Mouse (Mus musculus): ENCODE measurements around the gene Dgkz.

DNA sequence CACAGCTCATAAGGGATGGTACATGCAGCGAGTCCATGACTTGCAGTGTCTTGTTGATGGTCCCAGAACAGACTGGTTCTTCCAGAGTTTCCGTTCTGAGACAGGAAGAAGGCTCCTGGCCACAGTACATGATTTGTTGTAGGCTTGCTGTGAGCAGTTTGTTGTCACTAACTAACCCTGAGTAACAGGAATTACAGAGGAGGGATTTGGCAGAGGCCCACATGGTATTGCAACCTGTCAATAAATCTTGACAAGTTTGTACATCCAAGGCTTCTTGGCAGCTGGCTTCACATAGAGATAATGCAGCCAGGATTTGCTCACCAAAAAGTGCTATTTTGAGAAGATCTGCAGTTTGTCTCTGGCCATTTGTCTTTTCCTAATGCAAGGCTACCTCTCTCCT is 69.5 kb downstream of the Dgkz start:
- TF ChIP-seq CTCF (IDR thresholded peaks at IDR 0.05; ENCODE audit: insufficient read depth, low read length): no peak
- no peak for TF ChIP-seq POLR2A (IDR thresholded peaks at IDR 0.05; ENCODE audit: borderline replicate concordance, extremely low read depth, low read depth, low read length)
